Mouse (Mus musculus) kidney, postnatal 14 days (tissue): ENCODE data around the gene Msl2.

ENCODE experiments used
- DNase-seq: peaks from one replicate; pipeline ENCODE4 v3.0.0; 2022; ENCODE audit warnings: mixed read lengths

Msl2 gene

GRCm38 (mm10) chr9:101073987-101074331, at the start of gene Msl2:
Gene Msl2 (plus strand): TSS chr9:101074101.
- DNase-seq: no peak

- DNase-seq: no peak
Observed at GRCm38 (mm10) chr9:101033761-101034447, 40.0 kb upstream of the Msl2 start.

- DNase-seq: peak; percentile 99
Observed at GRCm38 (mm10) chr9:101034448-101035098, 39.3 kb upstream of the Msl2 start, which contains the start of gene Pccb. Gene Pccb (minus strand): TSS chr9:101034898.

- DNase-seq: peak; percentile 67
Observed at GRCm38 (mm10) chr9:101035836-101036596, 37.9 kb upstream of the Msl2 start.

GRCm38 (mm10) chr9:101036876-101037275, 37.0 kb upstream of the Msl2 start:
- DNase-seq: peak; percentile 45

- peak; percentile 53 for DNase-seq
Observed at GRCm38 (mm10) chr9:101037396-101037795, 36.5 kb upstream of the Msl2 start.

- DNase-seq: no peak
Observed at GRCm38 (mm10) chr9:101038634-101039033, 35.3 kb upstream of the Msl2 start.

GRCm38 (mm10) chr9:101041508-101041907, 32.4 kb upstream of the Msl2 start:
- no peak for DNase-seq

- no peak for DNase-seq
Observed at GRCm38 (mm10) chr9:101042249-101042648, 31.7 kb upstream of the Msl2 start.

GRCm38 (mm10) chr9:101045710-101046338, 28.1 kb upstream of the Msl2 start:
- peak; percentile 50 for DNase-seq

GRCm38 (mm10) chr9:101052007-101052406, 21.9 kb upstream of the Msl2 start:
- no peak for DNase-seq

- no peak for DNase-seq
Observed at GRCm38 (mm10) chr9:101052691-101053090, 21.2 kb upstream of the Msl2 start.

- DNase-seq: no peak
Observed at GRCm38 (mm10) chr9:101053279-101053678, 20.6 kb upstream of the Msl2 start.

GRCm38 (mm10) chr9:101057156-101057555, 16.7 kb upstream of the Msl2 start:
- no peak for DNase-seq

- DNase-seq: no peak
Observed at GRCm38 (mm10) chr9:101061035-101061434, 12.9 kb upstream of the Msl2 start.

GRCm38 (mm10) chr9:101062253-101062780, 11.6 kb upstream of the Msl2 start:
- DNase-seq: no peak

- DNase-seq: no peak
Observed at GRCm38 (mm10) chr9:101065076-101065602, 8.8 kb upstream of the Msl2 start.

GRCm38 (mm10) chr9:101069781-101070180, 4.1 kb upstream of the Msl2 start:
- no peak for DNase-seq

GRCm38 (mm10) chr9:101072506-101072905, 1.4 kb upstream of the Msl2 start:
- DNase-seq: no peak

- DNase-seq: peak; percentile 100
Observed at GRCm38 (mm10) chr9:101073041-101073986, 587 bp upstream of the Msl2 start.

GRCm38 (mm10) chr9:101074332-101075021, 576 bp downstream of the Msl2 start:
- DNase-seq: peak; percentile 92
